Mouse (Mus musculus) lung, embryonic 14.5 days (tissue): ENCODE results near the gene Rab11fip5. TPM values are rescaled to one million over a fixed set of nuclear protein-coding genes. Genes with fewer than 3 reads are reported as not detected.

Experiments used
- ATAC-seq: fragments of 200-750 bp; cut with Nextera tagmentation; 2 replicates; pipeline ENCODE4 v1.8.0; 2017; ENCODE audit warnings: mild to moderate bottlenecking, moderate TSS enrichment, moderate library complexity; ENCODE audit not compliant: insufficient read depth
- DNase-seq: peaks from one replicate; pipeline ENCODE4 v3.0.0-alpha.2; 2015
- H3K27ac ChIP-seq: fragments of 300-500 bp; sonication (generic); 2 replicates; pipeline ENCODE4 v1.5.1; 2014; ENCODE audit warnings: low read depth, mild to moderate bottlenecking, moderate library complexity
- H3K27me3 ChIP-seq: fragments of 300-500 bp; sonication (generic); 2 replicates; pipeline ENCODE4 v1.6.1; 2014; ENCODE audit warnings: low read length, control low read depth; ENCODE audit not compliant: insufficient read depth
- H3K36me3 ChIP-seq: fragments of 300-500 bp; sonication (generic); 2 replicates; pipeline ENCODE4 v1.6.1; 2014; ENCODE audit warnings: control low read depth; ENCODE audit not compliant: insufficient read depth
- H3K4me1 ChIP-seq: fragments of 300-500 bp; sonication (generic); 2 replicates; pipeline ENCODE4 v1.6.1; 2014; ENCODE audit warnings: antibody characterized with exemption, control low read depth; ENCODE audit not compliant: insufficient read depth
- H3K4me2 ChIP-seq: fragments of 300-500 bp; sonication (generic); 2 replicates; pipeline ENCODE4 v1.6.1; 2014; ENCODE audit warnings: mild to moderate bottlenecking
- H3K4me3 ChIP-seq: fragments of 300-500 bp; sonication (generic); 2 replicates; pipeline ENCODE4 v1.5.1; 2014; ENCODE audit warnings: low read depth, low read length
- H3K9ac ChIP-seq: fragments of 300-500 bp; sonication (generic); 2 replicates; pipeline ENCODE4 v1.6.1; 2014
- H3K9me3 ChIP-seq: fragments of 300-500 bp; sonication (generic); 2 replicates; pipeline ENCODE4 v1.6.1; 2016; ENCODE audit warnings: low read depth, low read length, control low read depth
- CTCF ChIP-seq: IDR thresholded peaks from 2 replicates; pipeline ENCODE4 v1.5.1; 2016; ENCODE audit warnings: antibody characterized with exemption, low read depth
- WGBS: fragments of 180-500 bp; shearing (Covaris S2); extraction: QIAGEN DNeasy Blood & Tissue Kit; methylation state at CpG from one replicate; pipeline ENCODE4 v1.1.7; 2014; 5-methylcytosine and 5-hydroxymethylcytosine counted together
- polyA plus RNA-seq: library from polyadenylated mRNA; unstranded; fragments of >200 nt; fragmentation: Nextera tagmentation; extraction: Ambion mirVana; gene quantifications from 2 replicates; pipeline ENCODE4 v1.2.1, GENCODE M21; 2014

Gene Rab11fip5
- polyA plus RNA-seq, 1 experiment from 2014 or later = 10.1 TPM

- no peak for TF ChIP-seq CTCF
- DNase-seq (no peak), ATAC-seq (peak; percentile 57)
- H3K9ac ChIP-seq = peak overlapping the region; percentile 68
- H3K9me3 ChIP-seq = no peaks in the 10 kb centered on the region
- H3K27me3 ChIP-seq = no peaks in the 10 kb centered on the region
- no peak overlapping the region for H3K27ac ChIP-seq
- peak overlapping the region; percentile 98 for H3K4me2 ChIP-seq
- peak overlapping the region; percentile 71 for H3K4me3 ChIP-seq
- WGBS = under 1% methylated on average over 41 of the region's 41 CpGs
- peaks cover 5% of the 10 kb centered on the region; the same call in 1 of the 2 replicates for H3K36me3 ChIP-seq
- H3K4me1 ChIP-seq = no peaks in the 10 kb centered on the region
These were observed 42.0 kb downstream of the Rab11fip5 start for GRCm38 (mm10) chr6:85332351-85332999.

GRCm38 (mm10) chr6:85331736-85332135, 42.7 kb downstream of the Rab11fip5 start:
- H3K9me3 ChIP-seq = no peaks in the 10 kb centered on the region
- no peaks in the 10 kb centered on the region for H3K4me1 ChIP-seq
- H3K4me3 ChIP-seq = peak overlapping the region; percentile 71; the same call in 1 of the 2 replicates
- H3K27me3 ChIP-seq = no peaks in the 10 kb centered on the region
- DNase-seq = no peak
- WGBS = 11% methylated on average over 8 of the region's 8 CpGs
- H3K4me2 ChIP-seq = peak overlapping the region; percentile 98
- ATAC-seq = no peak
- TF ChIP-seq CTCF = no peak
- no peak overlapping the region for H3K9ac ChIP-seq
- H3K36me3 ChIP-seq = peaks cover 4% of the 10 kb centered on the region; the same call in 1 of the 2 replicates
- H3K27ac ChIP-seq = no peak overlapping the region

- H3K4me1 ChIP-seq = no peaks in the 10 kb centered on the region
- H3K9me3 ChIP-seq = no peaks in the 10 kb centered on the region
- H3K27me3 ChIP-seq = no peaks in the 10 kb centered on the region
- peak overlapping the region; percentile 98; the same call in 1 of the 2 replicates for H3K4me2 ChIP-seq
- H3K27ac ChIP-seq = no peak overlapping the region
- TF ChIP-seq CTCF = no peak
- H3K4me3 ChIP-seq = no peak overlapping the region
- DNase-seq (peak; percentile 32), ATAC-seq (no peak)
- no peak overlapping the region for H3K9ac ChIP-seq
- no peaks in the 10 kb centered on the region for H3K36me3 ChIP-seq
- 25% methylated on average over 6 of the region's 6 CpGs for WGBS
These were observed 43.2 kb downstream of the Rab11fip5 start for GRCm38 (mm10) chr6:85331221-85331735.

GRCm38 (mm10) chr6:85329666-85330185, 44.7 kb downstream of the Rab11fip5 start:
- Histone ChIP-seq H3K27ac (no peak overlapping the region), H3K4me3 (no peak overlapping the region), H3K36me3 (no peaks in the 10 kb centered on the region), H3K9ac (no peak overlapping the region), H3K4me1 (no peaks in the 10 kb centered on the region), H3K4me2 (no peak overlapping the region), H3K9me3 (no peaks in the 10 kb centered on the region), H3K27me3 (no peaks in the 10 kb centered on the region)
- WGBS = 91% methylated on average over 4 of the region's 4 CpGs
- ATAC-seq (no peak), DNase-seq (no peak)
- no peak for TF ChIP-seq CTCF

GRCm38 (mm10) chr6:85326564-85326963, 47.9 kb downstream of the Rab11fip5 start:
- no peak for DNase-seq
- Histone ChIP-seq H3K4me3 (no peak overlapping the region), H3K27me3 (no peaks in the 10 kb centered on the region), H3K4me2 (no peak overlapping the region), H3K27ac (no peak overlapping the region), H3K9ac (no peak overlapping the region), H3K4me1 (no peaks in the 10 kb centered on the region), H3K36me3 (no peaks in the 10 kb centered on the region), H3K9me3 (no peaks in the 10 kb centered on the region)
- no peak for TF ChIP-seq CTCF
- 74% methylated on average over 4 of the region's 4 CpGs for WGBS
- ATAC-seq = no peak

- Histone ChIP-seq H3K4me2 (no peak overlapping the region), H3K9me3 (no peaks in the 10 kb centered on the region), H3K4me1 (no peaks in the 10 kb centered on the region), H3K27ac (no peak overlapping the region), H3K36me3 (no peaks in the 10 kb centered on the region), H3K27me3 (no peaks in the 10 kb centered on the region), H3K4me3 (no peak overlapping the region), H3K9ac (no peak overlapping the region)
- ATAC-seq (no peak), DNase-seq (no peak)
- 22% methylated on average over 2 of the region's 2 CpGs for WGBS
- no peak for TF ChIP-seq CTCF
These were observed 49.3 kb downstream of the Rab11fip5 start for GRCm38 (mm10) chr6:85325109-85325508.

GRCm38 (mm10) chr6:85320445-85320866, 54.0 kb downstream of the Rab11fip5 start:
- 78% methylated on average over 6 of the region's 6 CpGs for WGBS
- Histone ChIP-seq H3K4me1 (no peaks in the 10 kb centered on the region), H3K4me2 (no peak overlapping the region), H3K9ac (no peak overlapping the region), H3K36me3 (no peaks in the 10 kb centered on the region), H3K27me3 (no peaks in the 10 kb centered on the region), H3K4me3 (no peak overlapping the region), H3K9me3 (no peaks in the 10 kb centered on the region), H3K27ac (no peak overlapping the region)
- TF ChIP-seq CTCF = no peak
- ATAC-seq = no peak
- no peak for DNase-seq
